Mouse (Mus musculus) neural tube, embryonic 10.5 days (tissue): ENCODE data around the gene Srek1.

Source experiments
- DNase-seq: peaks from one replicate; pipeline ENCODE4 v3.0.0-alpha.2; 2017; ENCODE audit warnings: low spot score; ENCODE audit errors: extremely low spot score

The Srek1 gene

GRCm38 (mm10) chr13:103726872-103727271 is 47.5 kb downstream of the Srek1 start:
- DNase-seq: no peak

DNA sequence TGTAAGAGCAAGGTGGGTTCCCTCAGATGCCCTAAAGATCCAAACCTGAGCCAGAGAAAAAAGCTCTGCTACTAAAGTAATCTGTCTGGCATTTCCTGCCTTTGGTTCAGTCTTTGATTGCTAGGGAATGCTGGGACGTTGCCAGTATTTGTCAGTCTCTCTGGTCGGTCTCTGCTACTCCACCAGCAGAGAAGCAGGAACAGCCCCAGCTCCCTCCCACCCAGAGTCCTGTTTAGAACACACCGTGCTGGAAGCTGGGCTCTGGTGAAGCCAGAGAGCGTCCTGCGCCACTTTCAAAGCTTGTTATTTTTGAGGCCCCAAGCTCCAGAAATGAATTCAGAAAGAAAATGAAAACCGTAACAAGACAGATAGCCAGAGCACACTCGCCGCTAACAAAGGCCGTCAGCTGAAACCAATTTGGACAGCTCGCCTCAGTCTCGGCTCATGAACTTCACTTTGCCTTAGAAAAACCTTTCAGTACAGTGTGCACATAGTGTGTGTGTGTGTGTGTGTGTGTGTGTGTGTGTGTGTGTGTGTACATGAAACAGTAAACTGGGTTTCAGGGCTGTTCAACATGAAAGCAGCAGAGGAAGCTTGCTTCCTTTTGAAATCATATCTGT is 62.9 kb downstream of the Srek1 start:
- no peak for DNase-seq

- no peak for DNase-seq
These were observed 64.0 kb downstream of the Srek1 start for GRCm38 (mm10) chr13:103710359-103710781.

- no peak for DNase-seq
These were observed 68.9 kb downstream of the Srek1 start for GRCm38 (mm10) chr13:103705436-103705978.

DNA sequence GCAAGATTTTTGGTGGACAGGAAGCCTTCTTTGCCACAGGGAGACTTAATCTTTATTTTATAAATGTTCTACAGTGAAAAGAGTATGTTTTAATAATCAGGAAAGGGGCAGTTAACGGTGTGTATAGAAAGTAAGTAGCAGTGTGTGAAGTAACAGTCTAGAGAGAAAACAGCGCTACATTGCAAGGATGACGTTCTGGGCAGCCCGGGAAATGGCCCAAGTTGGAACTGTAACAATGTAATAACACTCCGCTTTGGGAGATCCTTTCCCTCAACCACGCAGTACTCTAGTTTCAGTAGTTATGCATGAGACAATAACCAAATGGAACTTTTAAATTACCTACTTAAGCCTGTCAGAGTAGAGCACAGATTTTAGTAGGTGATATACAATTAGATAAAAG is 70.6 kb downstream of the Srek1 start:
- no peak for DNase-seq

GRCm38 (mm10) chr13:103703386-103703785 is 71.0 kb downstream of the Srek1 start:
- peak; percentile 85 for DNase-seq

- no peak for DNase-seq
These were observed 72.1 kb downstream of the Srek1 start for GRCm38 (mm10) chr13:103702266-103702665.

DNA sequence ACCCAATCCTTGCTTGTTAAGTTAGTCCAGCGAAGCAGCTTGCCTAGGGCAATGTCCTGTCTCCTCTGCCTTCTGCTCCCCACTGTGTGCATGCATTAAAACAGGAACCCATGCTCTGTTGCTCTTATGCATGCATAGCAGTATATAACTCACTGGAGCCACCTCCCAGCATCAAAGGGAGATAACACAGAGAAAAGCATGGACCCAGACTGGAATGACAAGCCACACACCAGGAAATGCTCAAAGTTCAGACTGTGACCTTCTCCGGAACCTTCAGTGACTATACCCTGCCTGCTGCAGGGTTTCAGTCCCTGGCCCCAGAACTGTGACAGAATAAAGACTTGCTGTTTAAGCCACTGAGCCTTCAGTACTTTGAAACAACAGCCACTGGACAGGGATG is 73.7 kb downstream of the Srek1 start:
- DNase-seq: no peak

DNA sequence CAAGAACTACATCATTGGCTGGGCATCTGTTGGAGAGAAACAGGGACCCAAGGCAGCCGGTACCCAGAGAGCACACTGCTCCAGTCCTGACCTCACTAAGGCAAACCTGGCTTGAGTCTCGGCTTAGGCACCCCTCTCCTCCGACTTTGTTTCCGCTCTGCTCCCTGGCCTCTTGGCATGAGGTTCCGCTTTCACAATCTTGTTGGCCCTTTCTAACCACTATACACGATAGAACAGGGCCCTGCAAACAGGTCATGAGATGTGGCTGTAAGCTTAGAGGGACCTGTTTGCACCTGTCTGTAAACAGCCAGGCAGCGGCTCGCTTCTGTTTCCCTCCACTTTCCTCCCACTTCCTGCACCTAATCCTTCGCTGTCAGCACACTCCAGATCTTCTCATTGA is 76.4 kb downstream of the Srek1 start:
- no peak for DNase-seq

DNA sequence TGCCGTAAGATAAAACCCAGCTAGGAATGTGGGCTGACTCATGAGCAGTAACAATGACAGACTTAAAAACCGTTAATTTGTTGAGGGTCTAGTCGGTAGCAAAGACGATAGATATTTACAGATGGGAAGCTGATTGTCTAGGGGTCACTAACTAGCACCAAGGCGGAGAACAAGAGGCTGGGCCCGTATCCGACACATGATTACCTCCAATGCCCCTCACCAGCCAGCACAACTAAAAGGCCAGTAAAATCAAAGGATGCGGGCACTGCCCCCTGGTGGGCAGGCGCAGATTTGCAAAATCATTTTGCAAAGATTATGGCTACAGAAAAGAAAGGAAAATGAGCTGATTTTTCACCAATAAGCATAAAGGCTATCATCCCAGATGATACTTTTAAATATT is 78.2 kb downstream of the Srek1 start:
- peak; percentile 64 for DNase-seq

DNA sequence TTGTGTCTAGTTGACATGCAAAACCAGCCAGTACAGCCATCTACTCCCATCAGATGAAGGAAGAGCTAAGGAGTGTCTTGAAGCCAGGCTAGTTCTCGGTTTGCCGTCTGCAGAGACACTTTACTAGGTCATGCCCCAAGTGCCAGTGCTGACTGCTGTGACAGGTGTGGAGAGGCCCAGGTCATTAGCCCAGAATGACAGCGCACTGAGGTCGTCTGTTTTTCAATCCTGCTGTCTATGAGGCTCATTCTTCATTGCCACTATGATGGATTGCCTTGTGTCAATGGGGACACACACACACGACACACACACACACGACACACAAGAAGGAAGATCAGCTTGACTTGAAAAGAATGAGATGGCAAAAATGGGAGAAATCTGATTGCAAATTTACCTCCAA is 79.0 kb downstream of the Srek1 start:
- DNase-seq: peak; percentile 14
